Mouse (Mus musculus): ENCODE measurements around the gene Cxcr2. TPM values are rescaled to one million over a fixed set of nuclear protein-coding genes. Genes with fewer than 3 reads are reported as not detected.

The Cxcr2 gene
- polyA plus RNA-seq, 1 experiment from 2014 or later: not detected

DNA sequence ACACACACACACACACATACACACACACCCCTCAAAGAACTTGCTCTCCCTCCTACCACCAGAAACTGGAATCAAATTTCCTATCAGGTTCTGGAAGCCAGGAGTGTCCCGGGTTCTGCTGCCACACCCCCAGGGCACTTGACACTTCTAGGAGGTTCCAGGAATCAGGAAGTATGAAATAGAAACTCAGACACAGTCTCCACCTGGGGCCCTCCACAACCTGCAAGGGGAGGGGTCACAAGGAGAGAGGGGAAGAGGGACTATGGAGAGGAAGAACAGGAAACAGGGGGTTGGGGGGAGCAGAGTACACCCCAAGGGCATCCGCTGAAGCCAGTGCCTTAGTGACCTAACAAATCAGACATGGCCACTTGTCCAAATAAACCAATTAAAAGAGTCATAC lies 27.7 kb downstream of the Cxcr2 start:
- WGBS: 43% methylated on average over 2 of the region's 2 CpGs
- Histone ChIP-seq H3K4me1 (ENCODE audit: control insufficient read depth, insufficient read depth, low read length) (peaks cover 7% of the 10 kb centered on the region; the same call in 1 of the 2 replicates), H3K9ac (ENCODE audit: low read depth, low read length) (no peak overlapping the region), H3K4me2 (replicated peaks; ENCODE audit: low read depth, low read length) (no peak overlapping the region), H3K36me3 (ENCODE audit: control insufficient read depth, insufficient read depth, low read length) (no peaks in the 10 kb centered on the region), H3K27ac (ENCODE audit: low read depth, low read length) (no peak overlapping the region), H3K9me3 (ENCODE audit: control insufficient read depth, low read length) (no peaks in the 10 kb centered on the region), H3K4me3 (ENCODE audit: low read length) (no peak overlapping the region), H3K27me3 (ENCODE audit: control insufficient read depth, insufficient read depth, low read length) (no peaks in the 10 kb centered on the region)
- ATAC-seq (ENCODE audit: low FRiP score, low TSS enrichment): no peak

DNA sequence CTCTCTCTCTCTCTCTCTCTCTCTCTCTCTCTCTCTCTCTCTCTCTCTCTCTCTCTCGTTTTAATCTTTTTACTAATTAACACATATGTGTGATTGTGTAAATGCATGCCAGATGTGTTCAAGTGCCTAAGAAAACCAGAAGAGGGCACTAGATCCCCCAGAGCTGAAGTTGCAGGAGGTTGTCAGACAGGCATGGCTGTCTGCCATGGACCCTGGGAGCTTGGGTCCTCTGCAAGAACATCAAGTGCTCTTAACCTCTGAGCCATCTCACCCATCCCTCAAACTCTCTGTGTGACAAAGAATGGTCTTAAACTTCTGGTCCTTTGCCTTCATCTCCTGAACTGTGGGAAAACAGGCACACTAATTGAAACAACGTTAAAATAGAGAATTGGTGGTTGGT lies 29.2 kb downstream of the Cxcr2 start:
- Histone ChIP-seq H3K4me3 (ENCODE audit: low read length) (no peak overlapping the region), H3K9ac (ENCODE audit: low read depth, low read length) (no peak overlapping the region), H3K4me2 (replicated peaks; ENCODE audit: low read depth, low read length) (no peak overlapping the region), H3K4me1 (ENCODE audit: control insufficient read depth, insufficient read depth, low read length) (peaks cover 7% of the 10 kb centered on the region; the same call in 1 of the 2 replicates), H3K27me3 (ENCODE audit: control insufficient read depth, insufficient read depth, low read length) (no peaks in the 10 kb centered on the region), H3K36me3 (ENCODE audit: control insufficient read depth, insufficient read depth, low read length) (no peaks in the 10 kb centered on the region), H3K9me3 (ENCODE audit: control insufficient read depth, low read length) (no peaks in the 10 kb centered on the region), H3K27ac (ENCODE audit: low read depth, low read length) (no peak overlapping the region)
- WGBS: 65% methylated on average over 2 of the region's 2 CpGs
- ATAC-seq (ENCODE audit: low FRiP score, low TSS enrichment): no peak

DNA sequence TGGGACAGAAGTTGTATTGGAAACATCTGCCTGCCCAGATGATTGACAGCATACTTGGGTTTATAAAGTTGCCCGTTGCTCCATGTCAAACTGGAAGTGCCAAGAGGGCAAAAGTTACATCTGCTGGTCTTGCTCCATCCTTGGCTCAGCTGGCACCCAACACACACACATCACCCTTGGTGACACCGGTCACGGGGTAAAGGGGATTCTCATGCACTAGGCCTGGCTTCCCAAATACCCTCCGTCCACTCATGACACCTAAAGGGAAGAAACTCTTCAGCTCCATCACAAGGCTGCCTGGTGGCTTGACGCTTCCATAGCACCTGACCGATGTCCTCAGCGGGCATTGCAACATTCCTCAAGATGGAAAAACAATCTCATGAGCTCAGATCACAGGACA lies 36.7 kb downstream of the Cxcr2 start:
- no peak overlapping the region for H3K4me2 ChIP-seq (replicated peaks; ENCODE audit: low read depth, low read length)
- no peak overlapping the region for H3K4me3 ChIP-seq (ENCODE audit: low read length)
- no peaks in the 10 kb centered on the region for H3K4me1 ChIP-seq (ENCODE audit: control insufficient read depth, insufficient read depth, low read length)
- H3K9ac ChIP-seq (ENCODE audit: low read depth, low read length): no peak overlapping the region
- 88% methylated on average over 7 of the region's 7 CpGs for WGBS
- H3K27me3 ChIP-seq (ENCODE audit: control insufficient read depth, insufficient read depth, low read length): no peaks in the 10 kb centered on the region
- no peaks in the 10 kb centered on the region for H3K9me3 ChIP-seq (ENCODE audit: control insufficient read depth, low read length)
- H3K36me3 ChIP-seq (ENCODE audit: control insufficient read depth, insufficient read depth, low read length): no peaks in the 10 kb centered on the region
- H3K27ac ChIP-seq (ENCODE audit: low read depth, low read length): no peak overlapping the region
- no peak for ATAC-seq (ENCODE audit: low FRiP score, low TSS enrichment)

DNA sequence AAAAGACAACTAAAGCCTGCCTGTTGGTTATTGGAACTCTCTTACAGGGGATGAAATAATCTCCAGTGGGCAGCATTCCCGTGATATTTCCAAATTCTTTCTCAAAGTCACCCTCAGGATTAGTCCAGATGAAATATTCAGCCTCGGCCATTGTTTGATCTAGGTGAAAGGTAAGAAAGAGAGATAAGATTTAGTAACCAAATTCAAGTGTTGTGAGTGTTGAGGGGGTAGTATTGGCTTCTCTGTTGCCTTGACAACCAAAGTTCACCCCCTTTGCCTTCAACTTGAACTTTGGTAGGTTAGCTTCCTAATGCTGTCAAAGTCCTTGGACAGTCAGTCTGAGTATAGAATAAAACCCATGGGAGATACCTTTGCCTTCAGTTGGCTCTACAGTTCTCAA lies 38.9 kb downstream of the Cxcr2 start:
- Histone ChIP-seq H3K9ac (ENCODE audit: low read depth, low read length) (no peak overlapping the region), H3K27ac (ENCODE audit: low read depth, low read length) (no peak overlapping the region), H3K4me2 (replicated peaks; ENCODE audit: low read depth, low read length) (no peak overlapping the region), H3K27me3 (ENCODE audit: control insufficient read depth, insufficient read depth, low read length) (no peaks in the 10 kb centered on the region), H3K4me3 (ENCODE audit: low read length) (no peak overlapping the region), H3K9me3 (ENCODE audit: control insufficient read depth, low read length) (no peaks in the 10 kb centered on the region), H3K36me3 (ENCODE audit: control insufficient read depth, insufficient read depth, low read length) (no peaks in the 10 kb centered on the region), H3K4me1 (ENCODE audit: control insufficient read depth, insufficient read depth, low read length) (no peaks in the 10 kb centered on the region)
- WGBS: 91% methylated on average over 2 of the region's 2 CpGs
- no peak for ATAC-seq (ENCODE audit: low FRiP score, low TSS enrichment)

DNA sequence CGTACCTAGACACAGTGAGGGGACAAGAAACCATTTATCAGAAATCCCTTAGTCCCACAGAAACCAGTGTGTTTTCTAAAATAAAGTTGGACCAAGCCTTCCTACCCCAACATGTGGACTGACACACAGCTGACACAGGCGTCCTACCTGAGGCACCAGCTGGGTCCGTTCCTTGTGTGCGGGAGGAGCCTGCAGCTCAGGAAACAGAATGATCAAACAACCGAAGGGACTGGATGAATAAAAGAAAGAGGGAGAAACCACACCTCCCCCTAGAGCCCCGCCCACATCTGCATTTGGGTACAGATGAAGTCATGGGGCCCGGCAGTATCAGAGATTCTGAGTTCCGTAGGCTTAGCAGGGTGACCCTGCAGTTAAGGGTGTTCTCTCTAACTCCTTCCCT lies 40.7 kb downstream of the Cxcr2 start, which contains the start of gene Cxcr1:
Cxcr1 (minus strand) TSS at position 187 of the 400 bp plus-strand sequence.
- 59% methylated on average over 8 of the region's 8 CpGs for WGBS

DNA sequence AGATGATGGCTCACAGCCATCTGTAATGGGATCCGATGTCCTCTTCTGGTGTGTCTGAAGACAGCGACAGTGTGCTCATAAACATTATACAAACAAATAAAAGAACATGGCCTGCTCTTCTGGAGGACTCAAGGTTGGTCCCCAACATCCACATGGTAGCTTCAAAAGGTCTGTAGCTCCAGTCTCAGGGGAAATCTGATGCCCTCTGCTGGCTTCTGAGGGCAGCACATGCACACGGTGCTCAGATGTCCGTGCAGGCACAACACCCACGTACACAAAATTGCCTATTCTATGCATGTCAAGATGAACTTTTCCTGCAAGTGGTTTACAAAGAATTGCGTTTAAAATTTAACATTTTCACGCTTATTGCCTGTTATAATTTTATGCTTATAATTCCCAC lies 42.2 kb downstream of the Cxcr2 start:
- ATAC-seq (ENCODE audit: low FRiP score, low TSS enrichment): no peak
- Histone ChIP-seq H3K36me3 (ENCODE audit: control insufficient read depth, insufficient read depth, low read length) (no peaks in the 10 kb centered on the region), H3K9me3 (ENCODE audit: control insufficient read depth, low read length) (no peaks in the 10 kb centered on the region), H3K4me2 (replicated peaks; ENCODE audit: low read depth, low read length) (no peak overlapping the region), H3K4me1 (ENCODE audit: control insufficient read depth, insufficient read depth, low read length) (no peaks in the 10 kb centered on the region), H3K9ac (ENCODE audit: low read depth, low read length) (no peak overlapping the region), H3K27ac (ENCODE audit: low read depth, low read length) (no peak overlapping the region), H3K27me3 (ENCODE audit: control insufficient read depth, insufficient read depth, low read length) (no peaks in the 10 kb centered on the region), H3K4me3 (ENCODE audit: low read length) (no peak overlapping the region)
- WGBS: 51% methylated on average over 7 of the region's 7 CpGs

More for the DNA sequence above, 40.7 kb downstream of the Cxcr2 start, which contains the start of gene Cxcr1:
- H3K9me3 ChIP-seq (ENCODE audit: control insufficient read depth, low read length): no peaks in the 10 kb centered on the region
- H3K4me1 ChIP-seq (ENCODE audit: control insufficient read depth, insufficient read depth, low read length): no peaks in the 10 kb centered on the region
- no peaks in the 10 kb centered on the region for H3K27me3 ChIP-seq (ENCODE audit: control insufficient read depth, insufficient read depth, low read length)
- no peaks in the 10 kb centered on the region for H3K36me3 ChIP-seq (ENCODE audit: control insufficient read depth, insufficient read depth, low read length)
- no peak within 1 kb of the TSS for H3K9ac ChIP-seq (ENCODE audit: low read depth, low read length)
- no peak within 1 kb of the TSS for H3K27ac ChIP-seq (ENCODE audit: low read depth, low read length)
- no peak within 1 kb of the TSS for H3K4me3 ChIP-seq (ENCODE audit: low read length)
- ATAC-seq (ENCODE audit: low FRiP score, low TSS enrichment): no peak
- no peak within 1 kb of the TSS for H3K4me2 ChIP-seq (replicated peaks; ENCODE audit: low read depth, low read length)

DNA sequence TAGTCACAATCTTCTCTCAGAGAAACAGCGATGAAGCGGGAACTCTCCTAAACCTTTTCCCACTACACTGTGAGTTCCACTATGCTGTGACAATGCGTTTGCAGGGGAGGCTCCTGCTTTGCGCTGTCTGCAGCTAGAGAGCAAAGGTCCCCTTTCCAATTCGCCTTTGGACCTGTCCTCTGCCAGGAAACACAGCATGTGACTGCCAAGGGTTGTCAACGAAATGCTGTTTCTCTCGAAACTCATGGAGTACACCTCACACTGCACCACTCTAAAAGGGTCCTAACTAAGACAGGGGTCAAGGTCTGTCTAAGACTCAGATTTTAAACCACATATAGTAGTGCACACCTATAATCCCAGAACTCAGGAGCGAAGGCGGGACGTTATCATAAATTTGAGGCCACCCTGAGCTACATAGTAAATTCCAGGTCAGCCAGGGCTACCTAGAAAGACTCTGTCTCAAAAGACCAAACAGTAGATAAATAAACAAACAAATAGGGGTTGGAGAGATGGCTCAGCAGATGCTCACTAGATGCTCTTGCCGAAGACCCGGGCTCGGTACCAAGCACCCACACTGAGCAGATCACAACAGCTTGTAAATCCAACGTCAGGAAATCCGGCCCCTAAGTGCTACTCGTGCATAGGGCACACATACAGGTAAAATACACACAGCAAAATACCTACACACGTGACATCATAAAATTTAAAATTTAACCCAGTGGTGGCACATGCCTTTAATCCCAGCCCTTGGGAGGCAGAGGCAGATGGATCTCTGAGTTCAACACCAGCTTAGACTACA lies 43.0 kb downstream of the Cxcr2 start:
- ATAC-seq (ENCODE audit: low FRiP score, low TSS enrichment): no peak; the same call in 1 of the 2 replicates
- Histone ChIP-seq H3K9ac (ENCODE audit: low read depth, low read length) (no peak overlapping the region), H3K36me3 (ENCODE audit: control insufficient read depth, insufficient read depth, low read length) (no peaks in the 10 kb centered on the region), H3K4me3 (ENCODE audit: low read length) (no peak overlapping the region), H3K9me3 (ENCODE audit: control insufficient read depth, low read length) (no peaks in the 10 kb centered on the region), H3K27ac (ENCODE audit: low read depth, low read length) (no peak overlapping the region), H3K27me3 (ENCODE audit: control insufficient read depth, insufficient read depth, low read length) (no peaks in the 10 kb centered on the region), H3K4me2 (replicated peaks; ENCODE audit: low read depth, low read length) (no peak overlapping the region), H3K4me1 (ENCODE audit: control insufficient read depth, insufficient read depth, low read length) (no peaks in the 10 kb centered on the region)
- 80% methylated on average over 17 of the region's 17 CpGs for WGBS

DNA sequence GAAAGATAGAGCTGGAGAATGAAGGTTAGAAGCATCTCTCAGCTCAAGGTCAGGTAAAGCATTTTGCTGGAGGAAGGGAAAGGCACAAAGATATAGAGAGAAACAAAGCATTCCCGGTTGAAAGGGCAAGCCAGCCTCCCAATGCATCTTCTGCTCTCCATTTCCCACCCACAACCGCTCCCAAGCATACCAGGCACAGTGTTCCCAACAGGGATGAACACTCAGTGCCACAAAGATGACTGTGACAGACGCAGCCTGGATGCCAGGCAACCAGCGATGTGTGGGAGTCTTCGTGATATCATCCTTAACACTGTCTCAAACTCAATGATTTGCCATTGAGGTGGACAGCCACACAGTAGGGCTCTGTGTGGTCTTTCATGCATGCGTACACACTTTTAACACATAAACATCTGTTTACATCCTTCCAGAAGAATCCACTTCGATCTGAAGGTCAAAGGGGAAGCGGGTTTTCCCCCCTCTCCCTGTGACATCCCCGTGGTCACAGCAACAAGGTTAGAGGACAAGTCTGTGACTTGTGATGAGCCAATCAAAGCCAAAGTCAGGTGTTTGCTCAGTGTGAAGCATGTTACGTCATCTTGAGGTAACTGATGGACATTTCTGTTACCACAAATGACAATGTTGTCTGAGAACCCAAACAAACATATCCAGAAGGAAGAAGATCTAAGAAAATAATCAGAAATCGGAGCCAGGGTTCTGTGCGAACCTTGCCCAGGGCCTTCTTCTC lies 44.1 kb downstream of the Cxcr2 start:
- no peak overlapping the region for H3K4me2 ChIP-seq (replicated peaks; ENCODE audit: low read depth, low read length)
- no peak overlapping the region for H3K27ac ChIP-seq (ENCODE audit: low read depth, low read length)
- ATAC-seq (ENCODE audit: low FRiP score, low TSS enrichment): no peak
- H3K27me3 ChIP-seq (ENCODE audit: control insufficient read depth, insufficient read depth, low read length): no peaks in the 10 kb centered on the region
- H3K36me3 ChIP-seq (ENCODE audit: control insufficient read depth, insufficient read depth, low read length): no peaks in the 10 kb centered on the region
- no peak overlapping the region for H3K4me3 ChIP-seq (ENCODE audit: low read length)
- 78% methylated on average over 12 of the region's 12 CpGs for WGBS
- no peak overlapping the region for H3K9ac ChIP-seq (ENCODE audit: low read depth, low read length)
- H3K9me3 ChIP-seq (ENCODE audit: control insufficient read depth, low read length): no peaks in the 10 kb centered on the region
- H3K4me1 ChIP-seq (ENCODE audit: control insufficient read depth, insufficient read depth, low read length): no peaks in the 10 kb centered on the region

DNA sequence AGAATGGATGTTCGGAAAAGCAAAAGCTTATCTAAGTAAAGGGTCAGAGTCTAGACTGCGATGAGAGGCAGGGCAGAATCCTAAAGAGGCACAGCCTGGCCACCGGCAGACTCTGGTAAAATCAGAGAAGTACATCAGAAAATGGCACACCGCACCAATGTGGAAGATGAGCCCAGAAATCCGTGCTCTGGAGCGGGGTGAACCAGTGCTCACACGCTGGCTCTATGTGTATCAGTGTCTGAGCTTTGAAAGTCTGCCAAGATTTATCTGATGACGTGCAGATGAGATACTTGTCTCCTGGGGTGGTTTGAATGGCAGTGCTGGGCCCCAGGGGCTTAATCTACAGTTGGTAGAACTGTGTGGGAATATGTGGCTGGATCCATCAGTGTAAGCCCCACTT lies 45.3 kb downstream of the Cxcr2 start:
- 86% methylated on average over 8 of the region's 8 CpGs for WGBS
- ATAC-seq (ENCODE audit: low FRiP score, low TSS enrichment): no peak
- Histone ChIP-seq H3K27me3 (ENCODE audit: control insufficient read depth, insufficient read depth, low read length) (no peaks in the 10 kb centered on the region), H3K4me1 (ENCODE audit: control insufficient read depth, insufficient read depth, low read length) (no peaks in the 10 kb centered on the region), H3K27ac (ENCODE audit: low read depth, low read length) (no peak overlapping the region), H3K9me3 (ENCODE audit: control insufficient read depth, low read length) (no peaks in the 10 kb centered on the region), H3K4me3 (ENCODE audit: low read length) (no peak overlapping the region), H3K36me3 (ENCODE audit: control insufficient read depth, insufficient read depth, low read length) (no peaks in the 10 kb centered on the region), H3K9ac (ENCODE audit: low read depth, low read length) (no peak overlapping the region), H3K4me2 (replicated peaks; ENCODE audit: low read depth, low read length) (no peak overlapping the region)
